21 mouse cellular contexts compared by ENCODE assay signal in the genomic region with DNA sequence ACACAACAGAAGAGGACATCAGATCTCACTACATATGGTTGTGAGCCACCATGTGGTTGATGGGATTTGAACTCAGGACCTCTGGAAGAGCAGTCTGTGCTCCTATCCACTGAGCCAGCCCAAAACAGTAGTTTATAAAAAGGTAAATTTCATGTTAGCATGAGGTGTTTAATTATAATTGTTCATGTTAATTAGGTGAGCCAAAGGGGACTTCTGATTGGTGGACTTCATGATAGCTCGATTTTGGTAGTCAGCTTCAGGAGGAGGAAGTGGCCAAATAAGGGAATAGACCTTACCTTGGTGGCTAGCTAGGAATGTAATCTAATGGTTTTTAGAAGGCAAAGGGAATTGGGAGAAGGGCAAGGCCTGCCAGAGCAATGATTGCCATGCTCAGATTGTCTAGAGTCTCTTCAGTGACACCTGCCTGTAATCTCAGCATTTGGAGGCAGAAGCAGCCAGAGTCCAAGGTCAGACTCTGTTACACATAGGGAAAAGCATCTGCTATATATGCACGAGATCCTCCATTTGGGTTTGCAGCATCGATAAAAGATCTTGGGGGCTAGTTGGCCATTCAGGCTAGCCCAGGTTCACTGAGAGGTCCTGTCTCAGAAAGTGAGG. TPM values are rescaled to one million over a fixed set of nuclear protein-coding genes. Genes with fewer than 3 reads are reported as not detected.
"Had no signal": no experiment of that assay in that cellular context is flagged by ENCODE, and none has a peak within 500 bp of the region (broad histone marks: within the 10 kb centered on the region; RNA-seq: fewer than 3 reads in every experiment).

No protein-coding gene starts in this region.

- H3K4me3 ChIP-seq: hindbrain, embryonic 13.5 days; hindbrain, embryonic 15.5 days; layer of hippocampus, adult 2 months; left cerebral cortex, adult 2 months; limb, embryonic 10.5 days; limb, embryonic 12.5 days; liver, embryonic 13.5 days had no signal

- H3K9ac ChIP-seq: hindbrain, embryonic 13.5 days; hindbrain, embryonic 15.5 days; limb, embryonic 12.5 days; liver, embryonic 13.5 days had no signal

- DNase-seq: gastrocnemius, postnatal 14 days; gastrocnemius, postnatal 36 days; heart, adult 18-20 months; heart, postnatal 10 days; kidney, adult 18-20 months; kidney, adult 8-10 months; kidney, postnatal 10 days; kidney, postnatal 25 days; kidney, postnatal 4 days; liver; liver, embryonic 13.5 days had no signal

- H3K36me3 ChIP-seq: hindbrain, embryonic 13.5 days; hindbrain, embryonic 15.5 days; limb, embryonic 10.5 days; limb, embryonic 12.5 days; liver, embryonic 13.5 days had no signal

- H3K27me3 ChIP-seq: hindbrain, embryonic 15.5 days; limb, embryonic 12.5 days had no signal

- H3K9me3 ChIP-seq: hindbrain, embryonic 13.5 days; hindbrain, embryonic 15.5 days; limb, embryonic 10.5 days; limb, embryonic 12.5 days; liver, embryonic 13.5 days had no signal

- H3K27ac ChIP-seq: hindbrain, embryonic 13.5 days; hindbrain, embryonic 15.5 days; hindbrain, postnatal 0 days; layer of hippocampus, adult 2 months; left cerebral cortex, adult 2 months; limb, embryonic 10.5 days; limb, embryonic 12.5 days; liver, embryonic 13.5 days had no signal

- H3K4me1 ChIP-seq: hindbrain, embryonic 13.5 days; hindbrain, embryonic 15.5 days; limb, embryonic 12.5 days; liver, embryonic 13.5 days had no signal

- ATAC-seq: hindbrain, postnatal 0 days; intestine, postnatal 0 days had no signal

- H3K4me2 ChIP-seq: heart, embryonic 11.5 days; hindbrain, embryonic 13.5 days; hindbrain, embryonic 15.5 days; limb, embryonic 12.5 days; liver, embryonic 11.5 days; liver, embryonic 13.5 days had no signal

RNA-seq across cellular contexts. Expression of gene Fbxo47, which starts 13.7 kb away (rescaled TPM):
- total RNA-seq: gastrocnemius, postnatal 36 days had no signal
